Mouse (Mus musculus) urinary bladder, postnatal 25 days (tissue): ENCODE measurements around the gene Gm45785.

Experiments
- DNase-seq: peaks from one replicate; pipeline ENCODE4 v3.0.0; 2022; ENCODE audit warnings: low spot score

Gm45785 gene

GRCm38 (mm10) chr7:140831447-140831846, 24.7 kb downstream of the Gm45785 start:
- peak; percentile 5 for DNase-seq

GRCm38 (mm10) chr7:140828171-140828881, 27.8 kb downstream of the Gm45785 start:
- no peak for DNase-seq

DNA sequence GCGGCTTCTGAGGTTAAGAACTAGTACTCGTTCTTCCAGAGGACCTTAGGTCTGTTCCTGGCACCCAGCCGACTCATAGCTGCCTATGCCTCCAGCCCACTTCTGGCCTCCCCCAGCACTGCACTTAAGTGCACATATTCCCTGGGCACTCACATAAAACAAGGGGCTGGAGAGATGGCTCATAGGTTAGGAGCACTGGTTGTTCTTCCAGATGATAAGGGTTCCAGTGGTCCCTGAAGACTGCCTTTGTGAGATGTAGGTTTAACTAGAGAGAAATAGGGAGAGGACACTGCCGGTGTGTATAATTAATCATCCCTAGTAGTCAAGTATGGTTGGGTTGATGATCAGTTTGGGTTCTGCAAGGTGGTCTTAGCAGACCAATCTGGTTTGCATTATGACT, 33.4 kb downstream of the Gm45785 start:
- no peak for DNase-seq

DNA sequence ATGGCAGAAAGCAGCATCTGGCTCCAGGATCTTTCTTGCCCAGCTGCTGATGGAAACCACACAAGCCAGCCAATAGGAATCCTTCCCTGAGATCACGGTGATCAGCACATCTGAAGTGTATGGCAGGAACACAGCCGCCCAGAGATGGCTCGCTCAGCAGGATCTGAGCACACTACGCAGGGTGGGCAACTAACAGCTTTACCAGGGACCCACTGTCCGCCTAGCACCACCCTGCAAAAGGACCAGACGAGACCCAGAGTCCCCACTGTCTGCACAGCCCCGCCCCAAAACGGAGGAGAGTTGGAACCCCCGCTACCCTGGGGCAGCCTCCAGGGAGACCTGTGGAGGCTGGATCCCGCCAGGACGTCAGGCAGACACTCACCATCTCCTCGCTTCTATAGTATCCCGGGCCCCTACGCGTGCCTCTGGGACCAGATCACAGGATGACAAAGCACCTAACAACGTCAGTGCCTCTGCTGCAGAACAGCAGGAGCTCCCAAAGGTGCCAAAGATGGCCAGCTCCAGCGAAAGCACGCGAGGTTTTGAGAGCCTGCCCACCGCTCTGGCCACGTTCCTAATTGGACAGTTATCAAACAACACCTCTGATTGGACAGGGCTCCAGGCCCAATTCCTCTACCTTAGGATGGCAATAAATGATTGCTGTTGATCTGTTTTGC, 34.3 kb downstream of the Gm45785 start, which contains the start of gene Zfp941:
TSS of gene Zfp941 (minus strand) at position 526 of the 677 bp plus-strand sequence.
- no peak for DNase-seq

DNA sequence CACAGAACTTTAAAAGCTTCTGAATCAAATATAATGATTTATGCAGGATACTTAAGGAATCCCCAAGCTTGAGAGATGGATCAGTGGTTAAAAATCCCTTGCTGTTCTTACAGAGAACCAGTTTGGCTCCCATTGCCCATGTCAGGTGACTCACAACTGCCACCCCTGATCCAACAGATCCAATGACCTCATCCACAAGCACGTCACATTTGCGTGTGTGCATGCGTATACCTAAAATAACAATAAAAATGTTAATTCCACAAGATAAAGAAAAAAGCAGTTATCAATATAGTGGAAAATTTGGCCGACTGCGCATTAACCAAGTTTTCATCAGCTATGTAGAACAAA, 34.9 kb downstream of the Gm45785 start:
- DNase-seq, result no peak

DNA sequence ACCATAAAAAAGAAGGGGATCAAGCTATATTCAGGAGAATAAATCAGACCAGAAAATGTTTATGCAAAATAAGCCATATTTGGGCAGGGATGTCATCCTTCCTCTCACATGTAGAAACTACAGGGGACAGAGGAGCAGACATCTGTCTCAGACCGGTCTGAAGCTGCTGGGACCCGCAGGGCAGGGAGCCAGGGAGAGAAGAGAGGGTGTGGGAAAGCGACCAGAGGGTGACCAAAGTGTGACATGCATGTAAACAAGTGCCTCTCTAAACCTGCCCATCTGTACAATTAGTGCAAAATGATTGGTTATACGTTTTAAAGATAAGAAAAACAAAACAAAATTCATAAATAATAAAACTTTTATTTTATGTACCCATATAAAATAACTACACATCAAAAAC, 36.0 kb downstream of the Gm45785 start:
- DNase-seq, result no peak

GRCm38 (mm10) chr7:140812850-140813249, 43.3 kb downstream of the Gm45785 start:
- DNase-seq, result no peak

GRCm38 (mm10) chr7:140811714-140812113, 44.4 kb downstream of the Gm45785 start:
- DNase-seq, result no peak

- DNase-seq, result no peak
These were observed 45.6 kb downstream of the Gm45785 start for GRCm38 (mm10) chr7:140810496-140810895.

DNA sequence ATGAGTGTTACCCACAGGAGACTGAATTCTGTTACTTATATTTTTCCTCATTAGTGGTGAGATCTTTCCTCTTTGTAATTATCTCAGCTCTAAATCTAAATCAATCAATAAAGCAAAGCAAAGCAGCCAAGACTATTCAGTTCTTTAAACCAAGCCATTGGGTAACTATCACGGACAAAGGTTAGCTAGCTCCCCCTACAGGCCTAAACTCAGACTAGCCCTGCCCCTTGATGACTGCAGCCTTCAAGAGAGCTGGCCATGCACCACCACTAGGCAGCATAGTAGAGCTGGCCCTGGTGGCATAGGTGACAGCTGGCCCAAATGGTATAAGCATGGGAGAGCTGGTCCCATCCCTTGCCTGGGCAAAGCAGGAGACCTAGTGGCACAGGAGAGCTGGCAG, 50.4 kb downstream of the Gm45785 start:
- no peak for DNase-seq

GRCm38 (mm10) chr7:140802629-140803028, 53.5 kb downstream of the Gm45785 start:
- DNase-seq, result no peak

DNA sequence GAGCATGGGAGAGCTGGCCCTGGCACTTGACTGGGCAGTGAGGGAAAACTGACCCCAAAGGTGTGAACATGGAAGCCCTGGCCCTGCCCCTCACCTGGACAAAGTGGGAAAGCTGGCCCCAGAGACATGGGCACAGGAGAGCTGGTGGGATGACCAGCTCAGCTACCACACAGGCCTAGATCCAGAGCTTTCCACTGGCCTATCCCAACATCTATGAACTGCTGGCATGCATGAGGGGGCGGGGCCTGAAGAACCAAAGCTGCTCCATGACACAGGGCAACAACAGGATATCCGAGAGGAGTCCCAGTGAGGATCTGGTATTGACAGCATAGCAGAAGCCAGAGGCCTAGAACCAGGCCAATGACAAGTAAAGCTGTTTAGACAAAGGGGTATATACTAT, 57.9 kb downstream of the Gm45785 start:
- DNase-seq, result no peak

GRCm38 (mm10) chr7:140797619-140798018, 58.5 kb downstream of the Gm45785 start:
- DNase-seq, result no peak

DNA sequence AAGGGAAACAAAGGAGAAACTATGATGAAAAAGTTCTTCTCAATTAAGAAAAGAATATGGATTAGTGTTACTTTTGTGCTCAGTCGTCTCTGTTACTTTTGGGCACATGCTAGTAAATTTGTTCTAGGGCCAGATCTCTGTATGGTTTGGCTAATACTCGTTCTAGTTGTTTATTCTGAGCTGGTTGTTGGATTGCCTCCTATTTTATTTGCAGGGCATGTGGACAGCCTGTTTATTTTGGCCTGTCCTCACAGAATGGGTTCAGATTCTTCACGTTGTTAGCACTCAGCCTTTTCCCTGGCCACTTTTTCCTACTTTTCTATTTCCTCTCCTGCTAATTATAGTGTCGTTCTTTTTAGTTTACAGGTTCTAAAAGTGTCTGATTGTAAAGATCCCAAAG, 62.6 kb downstream of the Gm45785 start:
- DNase-seq, result no peak

GRCm38 (mm10) chr7:140788053-140788435, 68.1 kb downstream of the Gm45785 start:
- no peak for DNase-seq

DNA sequence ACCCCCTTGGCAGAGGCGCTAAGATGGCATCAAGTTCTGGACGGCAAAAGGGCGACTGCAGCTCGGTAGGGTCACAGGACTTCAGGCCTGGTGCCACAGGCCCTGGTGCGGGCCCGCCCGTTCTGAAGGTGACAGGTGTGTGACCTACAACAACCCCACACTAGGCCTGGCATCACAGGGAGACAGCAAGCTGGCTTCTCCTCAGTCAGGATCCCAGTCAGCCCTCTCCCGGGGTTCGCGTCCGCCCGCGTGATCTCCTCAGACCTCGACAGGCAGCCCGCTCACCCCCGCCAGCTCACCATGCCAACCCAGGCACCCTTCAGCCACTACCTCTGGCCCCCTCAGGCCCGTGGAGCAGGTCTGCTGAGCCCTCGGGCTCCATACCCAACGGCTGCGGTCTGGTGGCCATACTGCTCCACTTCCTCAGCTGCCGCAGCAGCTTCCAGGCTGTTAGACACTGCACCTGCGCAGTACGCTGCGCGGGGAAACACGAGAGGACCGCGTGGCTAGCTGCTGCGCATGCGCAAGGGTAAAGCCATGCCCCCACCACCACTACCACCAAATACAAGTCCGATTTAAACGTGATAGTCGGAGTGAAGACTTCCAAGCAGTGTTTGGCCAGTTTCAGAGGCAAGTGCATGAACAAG, 68.6 kb downstream of the Gm45785 start, which contains the start of gene Syce1:
TSS of gene Syce1 (minus strand) at position 447 of the 647 bp plus-strand sequence.
- no peak for DNase-seq

GRCm38 (mm10) chr7:140780548-140780947, 75.6 kb downstream of the Gm45785 start:
- no peak for DNase-seq
